Mouse (Mus musculus) layer of hippocampus, postnatal 36 days (tissue): ENCODE measurements at regions not wholly inside any gene's neighbourhood (a gene's known extent, or its start where the extent isn't known, plus 50 kb on each side); places are given as distances from the start of the nearest gene placed in this dataset.
A peak's percentile ranks its signal among the peaks of the same experiment; 100 is the strongest.

ENCODE experiments used
- DNase-seq, 2 experiments: peaks; one replicate each; pipeline ENCODE4 v3.0.0; 2022

DNA sequence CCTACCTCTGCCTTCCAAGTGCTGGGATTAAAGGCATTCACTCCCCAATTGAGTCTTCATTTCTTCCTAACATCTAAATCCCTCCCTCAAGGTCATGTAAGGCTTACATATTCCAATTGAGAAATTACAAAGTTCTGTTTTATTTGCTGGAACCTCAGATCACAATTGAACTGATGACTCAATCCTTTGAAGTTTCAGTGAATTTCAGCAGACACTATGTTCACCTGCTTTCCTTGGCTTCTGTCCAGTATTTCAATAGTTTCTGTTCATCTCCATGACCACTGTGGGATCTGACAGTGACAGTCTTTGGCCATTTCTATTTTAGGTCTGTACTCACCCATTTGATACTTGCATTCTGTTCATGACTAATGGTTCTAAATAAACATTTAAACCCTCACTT, 241.9 kb upstream of the Cdh12 start:
- no peak for DNase-seq

DNA sequence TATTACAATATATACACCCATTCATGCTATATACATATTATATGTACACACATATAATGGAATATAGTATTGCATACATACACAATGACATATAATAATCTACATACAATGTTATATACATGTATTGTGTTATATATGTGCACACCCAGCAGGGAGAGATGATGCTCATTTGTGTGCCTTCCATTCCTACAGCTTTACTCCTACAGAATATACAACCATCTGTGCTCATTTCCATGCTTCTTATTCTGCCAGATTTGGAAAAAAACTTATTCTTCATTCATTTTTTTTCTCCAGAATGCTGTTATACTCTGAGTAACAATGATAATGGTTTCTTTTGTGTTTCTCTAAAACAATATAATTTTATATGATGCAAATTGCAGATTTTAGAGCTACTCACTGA, 227.0 kb upstream of the Cdh12 start:
- DNase-seq: no peak

DNA sequence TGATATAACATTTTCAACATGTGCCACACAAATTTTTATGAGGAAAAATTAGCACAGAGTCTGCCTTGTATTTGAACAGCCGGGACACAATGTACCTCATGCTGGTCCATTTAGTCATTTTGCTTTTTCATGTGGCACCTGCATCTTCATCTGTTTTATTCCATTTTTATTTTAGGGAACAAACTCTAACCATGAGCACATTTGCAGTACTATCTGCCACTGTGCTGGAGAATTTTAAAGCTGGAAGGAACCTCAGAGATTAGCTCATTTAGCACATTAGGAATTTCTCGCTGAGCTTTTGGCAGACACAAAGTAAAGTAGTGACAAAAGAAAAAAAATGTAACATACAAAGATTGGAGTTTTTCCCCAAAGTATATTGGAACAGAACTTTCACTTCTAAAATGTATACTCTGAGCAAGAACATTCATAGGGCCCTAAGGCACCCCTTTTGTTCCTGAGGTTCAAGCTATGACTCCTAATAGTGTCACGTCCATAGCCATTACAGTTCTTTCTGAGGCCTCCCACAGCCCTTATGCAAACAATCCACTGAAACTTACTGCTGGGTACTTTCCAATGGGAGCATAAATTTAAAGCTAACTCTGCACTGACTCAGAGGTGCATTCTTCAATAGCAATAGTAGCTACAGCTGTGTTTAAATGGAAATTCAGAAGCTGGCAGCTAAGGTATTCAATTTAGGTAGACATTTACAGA, 225.6 kb upstream of the Cdh12 start:
- DNase-seq: peak in 1 of 2 experiments; percentile 21

DNA sequence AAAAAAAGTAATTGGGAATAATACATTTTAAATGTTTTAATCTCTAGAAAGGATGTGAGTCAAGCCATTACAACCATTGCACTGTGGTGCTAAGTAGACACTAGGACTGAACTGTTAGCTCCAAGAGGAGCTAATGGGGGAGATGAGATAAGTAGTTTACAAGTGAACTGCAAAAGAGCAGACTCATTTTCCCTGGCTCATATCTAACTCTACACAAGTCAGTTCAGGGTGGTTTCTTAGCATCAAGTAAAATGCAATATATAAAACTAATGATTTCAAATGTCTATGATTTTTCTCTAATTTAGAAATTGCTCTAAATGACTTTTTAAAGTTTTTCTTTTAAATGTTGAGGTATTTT, 225.1 kb upstream of the Cdh12 start:
- DNase-seq: no peak

DNA sequence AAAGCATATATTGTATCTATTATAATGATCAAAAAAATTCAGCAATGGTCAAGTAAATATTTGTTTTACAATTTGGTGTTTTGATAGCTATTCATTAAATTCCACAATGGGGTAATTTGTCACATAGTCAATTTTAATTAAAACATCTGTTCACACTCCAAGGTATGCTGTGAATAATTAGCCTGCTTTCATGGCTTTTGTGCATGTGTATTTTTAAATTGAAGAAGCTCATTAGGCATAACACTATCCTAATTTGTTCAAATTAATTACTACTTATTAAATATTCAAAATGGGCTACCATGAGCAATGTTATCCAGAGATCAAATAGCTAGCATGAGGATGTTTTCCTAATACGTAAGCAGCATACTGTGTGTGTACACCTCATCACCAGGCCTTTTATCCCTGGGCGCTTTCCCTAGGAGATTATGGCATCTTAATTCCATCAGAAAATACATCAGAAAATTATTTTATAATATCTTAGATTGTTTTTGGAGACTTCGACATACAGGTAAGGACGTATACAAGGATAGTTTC, 183.6 kb upstream of the Cdh12 start:
- DNase-seq: no peak

DNA sequence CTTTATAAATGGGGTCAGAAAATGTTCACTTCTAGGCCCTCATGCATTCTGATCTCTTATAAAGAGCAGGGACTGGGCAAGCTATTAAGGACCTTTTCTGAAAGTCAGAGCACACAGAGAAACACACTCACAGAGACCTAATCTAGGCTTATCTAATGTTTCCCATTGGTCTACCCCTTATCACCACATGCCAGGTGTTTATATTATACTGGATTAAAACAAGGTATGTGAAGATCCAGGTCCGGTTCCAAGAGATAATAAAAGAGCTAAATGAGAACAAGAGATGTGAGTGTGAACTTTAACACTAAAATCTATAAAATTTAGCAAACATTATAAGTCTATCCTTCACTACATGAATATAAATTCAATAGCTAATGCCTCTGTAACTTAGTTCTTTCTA, 135.1 kb upstream of the Cdh12 start:
- no peak for DNase-seq

DNA sequence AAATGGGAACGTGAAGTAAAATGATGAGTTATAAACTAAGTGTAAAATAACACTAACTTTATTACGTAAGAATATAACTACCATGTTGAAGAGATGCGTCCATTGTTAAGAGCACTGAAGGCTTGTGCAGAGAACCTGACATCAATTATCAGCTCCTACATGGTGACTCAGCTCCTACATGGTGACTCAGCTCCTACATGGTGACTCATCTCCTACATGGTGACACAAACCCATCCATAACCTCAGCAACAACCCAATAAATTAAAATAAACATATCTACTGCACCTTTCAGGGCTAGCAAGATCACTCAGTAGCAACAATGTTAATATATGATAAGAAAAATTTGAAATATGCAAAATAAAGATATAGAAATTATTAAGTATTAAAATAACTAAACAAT, 125.5 kb upstream of the Cdh12 start:
- DNase-seq: no peak
